Mouse (Mus musculus): ENCODE results near the gene Stambp.

The Stambp gene

GRCm38 (mm10) chr6:83501524-83502310, 70.8 kb downstream of the Stambp start:
- no peak for DNase-seq (ENCODE audit: low spot score)

- no peak for DNase-seq (ENCODE audit: low spot score)
Measured at GRCm38 (mm10) chr6:83500462-83500861, 72.1 kb downstream of the Stambp start.

GRCm38 (mm10) chr6:83499078-83499477, 73.5 kb downstream of the Stambp start:
- DNase-seq (ENCODE audit: low spot score) = no peak

GRCm38 (mm10) chr6:83496753-83497710, 75.5 kb downstream of the Stambp start:
- no peak for DNase-seq (ENCODE audit: low spot score)

- DNase-seq (ENCODE audit: low spot score) = no peak
Measured at GRCm38 (mm10) chr6:83496009-83496752, 76.3 kb downstream of the Stambp start.

All from urinary bladder, postnatal 10 days (tissue).